Mouse (Mus musculus): ENCODE measurements around the gene Fam229a.
"Not testable (repeated sequence)": the region's sequence is repeated elsewhere in the genome, so short reads cannot be mapped to it uniquely, and the experiment has no call there.

The Fam229a gene

GRCm38 (mm10) chr4:129490972-129491880 lies at the start of gene Fam229a, which contains the start of gene Tssk3:
Gene Fam229a, plus strand, starts transcription at chr4:129491190.
Gene Tssk3, minus strand, starts transcription at chr4:129491022.
- no peak for DNase-seq (ENCODE audit: low read depth, low spot score)

- DNase-seq (ENCODE audit: low read depth, low spot score), result no peak
Measured at GRCm38 (mm10) chr4:129447360-129447759, 43.6 kb upstream of the Fam229a start.

GRCm38 (mm10) chr4:129447778-129448563 lies 43.0 kb upstream of the Fam229a start:
- DNase-seq (ENCODE audit: low read depth, low spot score), result no peak

- DNase-seq (ENCODE audit: low read depth, low spot score), result no peak
Measured at GRCm38 (mm10) chr4:129448713-129449112, 42.3 kb upstream of the Fam229a start.

GRCm38 (mm10) chr4:129450851-129451250 lies 40.1 kb upstream of the Fam229a start:
- DNase-seq (ENCODE audit: low read depth, low spot score), result no peak

GRCm38 (mm10) chr4:129451471-129452169 lies 39.4 kb upstream of the Fam229a start:
- no peak for DNase-seq (ENCODE audit: low read depth, low spot score)

- DNase-seq (ENCODE audit: low read depth, low spot score), result peak; percentile 64
Measured at GRCm38 (mm10) chr4:129455265-129455664, 35.7 kb upstream of the Fam229a start.

GRCm38 (mm10) chr4:129456126-129456525 lies 34.9 kb upstream of the Fam229a start:
- DNase-seq (ENCODE audit: low read depth, low spot score), result no peak

- DNase-seq (ENCODE audit: low read depth, low spot score), result not testable (repeated sequence)
Measured at GRCm38 (mm10) chr4:129457311-129457710, 33.7 kb upstream of the Fam229a start.

GRCm38 (mm10) chr4:129459726-129460125 lies 31.3 kb upstream of the Fam229a start:
- no peak for DNase-seq (ENCODE audit: low read depth, low spot score)

- DNase-seq (ENCODE audit: low read depth, low spot score), result no peak
Measured at GRCm38 (mm10) chr4:129460827-129461182, 30.2 kb upstream of the Fam229a start.

- DNase-seq (ENCODE audit: low read depth, low spot score), result peak; percentile 99
Measured at GRCm38 (mm10) chr4:129461183-129461960, 29.6 kb upstream of the Fam229a start, which contains the start of gene Bsdc1. Gene Bsdc1, plus strand, starts transcription at chr4:129461581.

- DNase-seq (ENCODE audit: low read depth, low spot score), result no peak
Measured at GRCm38 (mm10) chr4:129462118-129462517, 28.9 kb upstream of the Fam229a start.

GRCm38 (mm10) chr4:129463097-129464059 lies 27.6 kb upstream of the Fam229a start:
- DNase-seq (ENCODE audit: low read depth, low spot score), result no peak

GRCm38 (mm10) chr4:129464286-129464815 lies 26.6 kb upstream of the Fam229a start:
- DNase-seq (ENCODE audit: low read depth, low spot score), result no peak

- DNase-seq (ENCODE audit: low read depth, low spot score), result no peak
Measured at GRCm38 (mm10) chr4:129476047-129476446, 14.9 kb upstream of the Fam229a start.

GRCm38 (mm10) chr4:129479863-129480262 lies 11.1 kb upstream of the Fam229a start:
- DNase-seq (ENCODE audit: low read depth, low spot score), result no peak

GRCm38 (mm10) chr4:129481090-129481489 lies 9.9 kb upstream of the Fam229a start:
- DNase-seq (ENCODE audit: low read depth, low spot score), result no peak

- no peak for DNase-seq (ENCODE audit: low read depth, low spot score)
Measured at GRCm38 (mm10) chr4:129494681-129495080, 3.7 kb downstream of the Fam229a start.

All from WW6 (cell line).